Mouse (Mus musculus) liver (tissue): ENCODE results near the gene Acox3.

Experiments used
- DNase-seq: peaks from one replicate; pipeline ENCODE4 v3.0.0-alpha.2; 2020; ENCODE audit warnings: mixed read lengths

The Acox3 gene

GRCm38 (mm10) chr5:35611900-35612299 is 29.1 kb downstream of the Acox3 start:
- DNase-seq = no peak

- no peak for DNase-seq
These were observed 29.9 kb downstream of the Acox3 start for GRCm38 (mm10) chr5:35612722-35613121.

GRCm38 (mm10) chr5:35616943-35617342 is 34.1 kb downstream of the Acox3 start:
- DNase-seq = no peak

- no peak for DNase-seq
These were observed 38.3 kb downstream of the Acox3 start for GRCm38 (mm10) chr5:35621114-35621513.

- no peak for DNase-seq
These were observed 41.0 kb downstream of the Acox3 start for GRCm38 (mm10) chr5:35623831-35624230.

- no peak for DNase-seq
These were observed 42.0 kb downstream of the Acox3 start for GRCm38 (mm10) chr5:35624751-35625239.

- no peak for DNase-seq
These were observed 43.6 kb downstream of the Acox3 start for GRCm38 (mm10) chr5:35626408-35626807.

- DNase-seq = no peak
These were observed 44.5 kb downstream of the Acox3 start for GRCm38 (mm10) chr5:35627307-35627840.

- DNase-seq = peak; percentile 14
These were observed 45.8 kb downstream of the Acox3 start for GRCm38 (mm10) chr5:35628685-35629084.

GRCm38 (mm10) chr5:35629333-35629732 is 46.5 kb downstream of the Acox3 start:
- DNase-seq = no peak

- no peak for DNase-seq
These were observed 47.9 kb downstream of the Acox3 start for GRCm38 (mm10) chr5:35630706-35631105.

GRCm38 (mm10) chr5:35631224-35631623 is 48.4 kb downstream of the Acox3 start:
- no peak for DNase-seq

- DNase-seq = no peak
These were observed 48.9 kb downstream of the Acox3 start for GRCm38 (mm10) chr5:35631755-35632154.

GRCm38 (mm10) chr5:35632841-35633240 is 50.0 kb downstream of the Acox3 start:
- DNase-seq = no peak

- no peak for DNase-seq
These were observed 53.2 kb downstream of the Acox3 start for GRCm38 (mm10) chr5:35636016-35636415.

- no peak for DNase-seq
These were observed 59.2 kb downstream of the Acox3 start for GRCm38 (mm10) chr5:35641961-35642584.

GRCm38 (mm10) chr5:35643401-35644048 is 60.7 kb downstream of the Acox3 start:
- DNase-seq = no peak

- no peak for DNase-seq
These were observed 61.2 kb downstream of the Acox3 start for GRCm38 (mm10) chr5:35644082-35644481.

- DNase-seq = no peak
These were observed 63.2 kb downstream of the Acox3 start for GRCm38 (mm10) chr5:35645938-35646493.

GRCm38 (mm10) chr5:35646927-35647326 is 64.1 kb downstream of the Acox3 start:
- no peak for DNase-seq

- no peak for DNase-seq
These were observed 64.7 kb downstream of the Acox3 start for GRCm38 (mm10) chr5:35647562-35647961.

GRCm38 (mm10) chr5:35648230-35648629 is 65.4 kb downstream of the Acox3 start:
- DNase-seq = no peak

- no peak for DNase-seq
These were observed 69.5 kb downstream of the Acox3 start for GRCm38 (mm10) chr5:35652319-35652718.

- no peak for DNase-seq
These were observed 70.0 kb downstream of the Acox3 start for GRCm38 (mm10) chr5:35652872-35653271.
